Mouse (Mus musculus) liver, embryonic 14.5 days (tissue): ENCODE data around the gene H3f3b. TPM values are rescaled to one million over a fixed set of nuclear protein-coding genes. Genes with fewer than 3 reads are reported as not detected.

Experiments used
- ATAC-seq: fragments of 200-750 bp; cut with Nextera tagmentation; 2 replicates; pipeline ENCODE4 v1.8.0; 2017; ENCODE audit warnings: moderate number of reproducible peaks, mild to moderate bottlenecking, moderate library complexity; ENCODE audit not compliant: insufficient read depth
- DNase-seq, 3 experiments: peaks; one replicate each; pipeline ENCODE4 v3.0.0-alpha.2; 2012 to 2013; ENCODE audit warnings: low read depth in 3 of 3, low spot score in 3 of 3
- H3K27ac ChIP-seq: fragments of 300-500 bp; sonication (generic); 2 replicates; pipeline ENCODE4 v1.5.1; 2014; ENCODE audit warnings: moderate library complexity, mild to moderate bottlenecking, control low read depth, inconsistent platforms
- H3K27me3 ChIP-seq: fragments of 300-500 bp; sonication (generic); 2 replicates; pipeline ENCODE4 v1.6.1; 2014; ENCODE audit warnings: mild to moderate bottlenecking, low read length, moderate library complexity; ENCODE audit not compliant: control insufficient read depth, insufficient read depth
- H3K36me3 ChIP-seq: fragments of 300-500 bp; sonication (generic); replicated peaks from 2 replicates; pipeline ENCODE4 v1.6.1; 2014; ENCODE audit warnings: low read depth; ENCODE audit not compliant: control insufficient read depth, insufficient read depth
- H3K4me1 ChIP-seq, 2 experiments: fragments of 200-500 bp in 1 of 2; fragments of 300-500 bp in 1 of 2; sonication (generic) in 1 of 2; replicated peaks; 2 replicates each; pipeline ENCODE4 v1.6.1; 2012 to 2014; ENCODE audit warnings: antibody characterized with exemption in 1 of 2, inconsistent platforms in 1 of 2, low read length in 1 of 2; ENCODE audit not compliant: control insufficient read depth in 2 of 2, insufficient read depth in 2 of 2
- H3K4me2 ChIP-seq: fragments of 300-500 bp; sonication (generic); 2 replicates; pipeline ENCODE4 v1.6.1; 2014; ENCODE audit warnings: low read depth, mild to moderate bottlenecking, control low read depth, moderate library complexity
- H3K4me3 ChIP-seq, 2 experiments: fragments of 200-500 bp in 1 of 2; fragments of 300-500 bp in 1 of 2; sonication (generic) in 1 of 2; 2 replicates each; pipeline ENCODE4 v1.5.1; 2012 to 2014; ENCODE audit warnings: low read depth in 2 of 2, low read length in 2 of 2, mild to moderate bottlenecking in 2 of 2, control low read depth in 1 of 2, inconsistent platforms in 1 of 2, moderate library complexity in 1 of 2; ENCODE audit not compliant: insufficient read depth in 1 of 2
- H3K9ac ChIP-seq: fragments of 300-500 bp; sonication (generic); replicated peaks from 2 replicates; pipeline ENCODE4 v1.6.1; 2014; ENCODE audit warnings: mild to moderate bottlenecking, control low read depth, moderate library complexity
- H3K9me3 ChIP-seq: fragments of 300-500 bp; sonication (generic); 2 replicates; pipeline ENCODE4 v1.6.1; 2016; ENCODE audit warnings: low read length, mixed read lengths; ENCODE audit not compliant: control insufficient read depth
- CTCF ChIP-seq: IDR thresholded peaks from 2 replicates; pipeline ENCODE4 v1.5.1; 2016; ENCODE audit warnings: antibody characterized with exemption, low read depth, control low read depth
- EP300 ChIP-seq: IDR thresholded peaks from 2 replicates; pipeline ENCODE4 v1.6.1; 2016; ENCODE audit warnings: antibody characterized with exemption, low read depth
- WGBS: fragments of 180-500 bp; shearing (Covaris S2); extraction: QIAGEN DNeasy Blood & Tissue Kit; methylation state at CpG from one replicate; pipeline ENCODE4 v1.1.7; 2014; ENCODE audit not compliant: insufficient replicate concordance; 5-methylcytosine and 5-hydroxymethylcytosine counted together
- polyA plus RNA-seq, 2 experiments: library from polyadenylated mRNA; depleted of rRNA in 1 of 2; stranded (reverse) in 1 of 2; unstranded in 1 of 2; fragments of >200 nt; fragmentation: Nextera tagmentation in 1 of 2; extraction: Ambion mirVana in 1 of 2; gene quantifications; 2 replicates each; pipeline versions ENCODE4 v1.2.1 to v1.2.3; 2012 to 2014

H3f3b gene
- polyA plus RNA-seq, 2 experiments = 248 to 651 TPM

DNA sequence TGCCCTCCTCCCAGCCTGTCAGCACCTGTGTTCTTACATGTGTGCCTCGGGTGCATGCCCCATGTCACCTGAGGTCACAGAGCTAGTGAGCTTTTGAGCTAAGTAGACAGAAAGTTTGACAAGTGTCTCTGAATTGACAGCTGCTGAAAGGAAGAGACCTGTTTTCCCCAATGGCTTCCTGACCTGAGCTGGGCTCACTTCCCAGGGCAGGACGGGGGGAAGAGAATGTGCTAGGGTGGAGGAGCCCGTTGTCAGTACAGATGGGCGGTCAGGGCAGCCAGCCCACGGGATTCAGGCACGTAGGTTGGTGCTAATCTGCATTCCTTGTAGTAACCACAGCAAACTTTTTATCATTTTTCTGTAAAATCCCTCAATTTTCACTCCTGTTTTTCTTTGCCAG, 12.8 kb upstream of the H3f3b start:
- H3K27ac ChIP-seq = no peak overlapping the region
- no peak for ATAC-seq
- TF ChIP-seq CTCF = no peak
- TF ChIP-seq EP300 = no peak
- peaks cover 27% of the 10 kb centered on the region for H3K36me3 ChIP-seq
- no peak overlapping the region for H3K4me3 ChIP-seq
- 0 out of 4 replicates have a peak, but pooled peaks cover 0 to 2% of the 10 kb centered on the region in 2 experiments for H3K4me1 ChIP-seq
- no peak overlapping the region for H3K4me2 ChIP-seq
- no peaks in the 10 kb centered on the region for H3K27me3 ChIP-seq
- WGBS = 83% methylated on average over 6 of the region's 6 CpGs
- no peak for DNase-seq
- H3K9ac ChIP-seq = no peak overlapping the region
- H3K9me3 ChIP-seq = no peaks in the 10 kb centered on the region

DNA sequence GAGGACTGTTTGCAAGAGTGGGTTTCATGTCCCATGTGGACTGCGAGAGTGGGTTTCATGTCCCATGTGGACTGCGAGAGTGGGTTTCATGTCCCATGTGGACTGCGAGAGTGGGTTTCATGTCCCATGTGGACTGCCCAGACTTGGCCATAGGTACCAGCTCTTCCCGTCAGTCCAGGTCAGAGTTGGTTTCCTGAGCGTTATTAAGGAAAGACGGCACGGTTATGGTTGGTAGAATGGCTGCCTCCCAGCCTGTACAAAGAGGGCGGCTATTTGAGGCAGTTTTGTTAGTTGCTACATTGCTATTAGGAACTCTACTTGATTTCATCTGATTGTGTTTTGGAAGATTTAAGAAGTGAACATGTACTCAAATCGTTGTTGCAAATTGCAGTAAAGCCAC, 10.1 kb upstream of the H3f3b start:
- no peak overlapping the region for H3K9ac ChIP-seq
- H3K27me3 ChIP-seq = no peaks in the 10 kb centered on the region
- ATAC-seq (no peak), DNase-seq (no peak)
- H3K36me3 ChIP-seq = peaks cover 24% of the 10 kb centered on the region
- no peaks in the 10 kb centered on the region for H3K9me3 ChIP-seq
- no peak overlapping the region for H3K4me2 ChIP-seq
- H3K4me3 ChIP-seq = no peak overlapping the region
- H3K4me1 ChIP-seq = peaks cover 0 to under 1% of the 10 kb centered on the region in 2 experiments; a peak in 1 of 4 replicates
- WGBS = 84% methylated on average over 9 of the region's 9 CpGs
- no peak overlapping the region for H3K27ac ChIP-seq
- TF ChIP-seq EP300 (no peak), CTCF (no peak)

DNA sequence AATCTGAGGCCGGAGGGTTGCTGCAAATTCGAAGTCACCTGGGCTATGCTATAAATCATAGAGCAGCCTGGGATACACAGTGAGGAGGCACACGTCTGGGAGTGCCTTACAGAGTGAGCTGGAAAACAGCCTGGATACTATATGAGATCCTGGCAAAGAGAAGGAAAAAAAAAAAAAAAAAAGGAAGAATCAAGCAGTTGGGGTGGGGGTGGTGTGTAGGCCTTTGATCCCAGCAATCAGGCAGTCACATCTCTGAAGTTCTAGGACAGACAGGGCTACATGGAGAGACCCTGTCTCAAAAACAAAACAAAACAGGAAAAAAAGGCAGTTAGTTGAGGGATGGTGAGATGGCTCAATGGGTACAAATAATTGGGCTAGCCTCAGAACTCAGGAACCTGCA, 8.9 kb upstream of the H3f3b start:
- no peak overlapping the region for H3K4me3 ChIP-seq
- WGBS = 82% methylated on average over 3 of the region's 3 CpGs
- H3K4me2 ChIP-seq = no peak overlapping the region
- H3K27me3 ChIP-seq = no peaks in the 10 kb centered on the region
- DNase-seq = no peak
- no peak for ATAC-seq
- no peak for TF ChIP-seq EP300
- no peak for TF ChIP-seq CTCF
- no peak overlapping the region for H3K27ac ChIP-seq
- peaks cover 21% of the 10 kb centered on the region for H3K36me3 ChIP-seq
- no peaks in the 10 kb centered on the region for H3K9me3 ChIP-seq
- no peak overlapping the region for H3K9ac ChIP-seq
- H3K4me1 ChIP-seq = peaks cover 1 to 8% of the 10 kb centered on the region in 2 experiments; a peak in 3 of 4 replicates

DNA sequence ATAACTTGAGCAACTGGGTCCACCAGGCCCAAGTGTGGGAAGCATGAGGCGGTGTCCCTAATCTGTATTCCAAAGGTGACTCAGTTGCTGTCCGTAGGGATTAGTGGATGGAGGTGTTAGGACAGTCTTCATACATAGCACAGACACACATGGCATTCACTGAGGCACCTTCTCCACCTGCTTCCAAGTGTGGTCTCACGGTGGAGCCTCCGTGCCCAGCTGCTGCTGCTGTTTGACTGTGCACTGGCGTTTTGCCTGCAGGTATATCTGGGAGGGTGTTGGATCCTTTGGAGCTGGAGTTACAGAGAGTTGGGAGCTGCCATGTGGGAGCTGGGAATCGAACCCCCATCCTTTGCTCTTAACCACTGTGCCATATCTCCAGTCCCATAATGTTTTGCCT, 6.8 kb upstream of the H3f3b start:
- Histone ChIP-seq H3K4me1 (peaks cover 10 to 20% of the 10 kb centered on the region in 2 experiments), H3K9me3 (no peaks in the 10 kb centered on the region), H3K9ac (no peak overlapping the region), H3K27ac (no peak overlapping the region), H3K4me3 (no peak overlapping the region), H3K4me2 (no peak overlapping the region), H3K27me3 (no peaks in the 10 kb centered on the region), H3K36me3 (peaks cover 9% of the 10 kb centered on the region)
- ATAC-seq (no peak), DNase-seq (no peak)
- WGBS = 89% methylated on average over 6 of the region's 6 CpGs
- TF ChIP-seq CTCF (no peak), EP300 (no peak)

DNA sequence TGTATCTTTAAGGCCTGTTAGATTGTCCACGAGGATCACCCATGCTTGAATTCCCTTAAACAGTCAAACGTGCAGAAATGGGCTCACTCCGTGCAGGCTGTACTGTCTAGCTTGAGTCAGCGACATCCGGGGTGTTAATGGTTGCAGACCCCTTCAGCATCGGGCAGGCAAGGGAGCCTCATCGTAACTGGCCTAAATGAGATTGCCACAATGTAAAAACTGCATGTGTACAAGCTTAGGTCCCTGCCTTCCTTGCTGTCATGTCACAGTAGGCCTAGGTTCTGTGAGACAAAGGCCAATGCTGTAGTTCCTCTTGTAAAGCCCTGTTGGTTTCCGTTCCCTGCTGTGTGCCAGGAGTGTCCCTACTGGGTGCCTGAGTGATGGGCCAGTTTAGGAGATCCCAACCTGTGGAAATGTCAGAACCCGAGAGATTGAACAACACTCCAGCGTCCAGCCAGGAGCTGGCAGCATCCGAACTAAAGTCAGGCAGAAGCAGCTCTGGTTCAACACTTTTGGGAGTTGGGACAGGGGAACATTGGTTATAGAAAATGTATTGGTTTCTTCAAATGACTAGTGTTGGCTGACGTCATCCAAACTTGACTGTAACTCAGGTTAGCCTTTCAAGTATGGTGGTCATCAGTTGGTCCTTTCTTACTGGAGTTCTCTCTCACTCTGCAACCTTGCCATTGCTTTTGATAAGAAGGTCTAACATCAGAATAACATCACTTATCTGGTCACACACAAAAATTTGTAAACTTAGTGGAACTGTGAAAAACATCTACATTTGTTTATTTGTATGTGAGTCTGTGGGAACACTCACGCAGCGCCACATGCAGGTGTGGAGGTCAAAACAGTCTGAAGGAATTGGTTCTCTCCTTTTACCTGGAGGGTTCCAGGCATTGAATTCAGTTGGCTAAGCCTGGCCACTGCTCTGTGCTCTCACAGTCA, 3.4 kb upstream of the H3f3b start:
- Histone ChIP-seq H3K36me3 (no peaks in the 10 kb centered on the region; the same call in 1 of the 2 replicates), H3K9ac (peak overlapping the region; percentile 100), H3K4me3 (peak overlapping the region; percentile 71 to 85), H3K27me3 (no peaks in the 10 kb centered on the region), H3K4me2 (peak overlapping the region; percentile 100), H3K4me1 (peaks cover 10 to 29% of the 10 kb centered on the region in 2 experiments), H3K9me3 (no peaks in the 10 kb centered on the region), H3K27ac (peak overlapping the region; percentile 97)
- ATAC-seq (peak; percentile 19), DNase-seq (peak in 1 of 3 experiments; percentile 46)
- TF ChIP-seq CTCF (no peak), EP300 (no peak)
- 21% methylated on average over 14 of the region's 14 CpGs for WGBS
